Mouse (Mus musculus) forebrain, embryonic 13.5 days (tissue): Measurements from ENCODE around the gene Ncoa7. TPM values are rescaled to one million over a fixed set of nuclear protein-coding genes. Genes with fewer than 3 reads are reported as not detected.
"Not testable (repeated sequence)": the region's sequence is repeated elsewhere in the genome, so short reads cannot be mapped to it uniquely, and the experiment has no call there.

Experiments used
- ATAC-seq: fragments of 200-750 bp; cut with Nextera tagmentation; 2 replicates; pipeline ENCODE4 v1.8.0; 2017
- H3K27ac ChIP-seq: fragments of 300-500 bp; sonication (generic); 2 replicates; pipeline ENCODE4 v1.5.1; 2015; ENCODE audit warnings: inconsistent platforms, mild to moderate bottlenecking, moderate library complexity
- H3K27me3 ChIP-seq: fragments of 300-500 bp; sonication (generic); 2 replicates; pipeline ENCODE4 v1.6.1; 2015; ENCODE audit warnings: mild to moderate bottlenecking, inconsistent platforms
- H3K36me3 ChIP-seq: fragments of 300-500 bp; sonication (generic); 2 replicates; pipeline ENCODE4 v1.6.1; 2015; ENCODE audit warnings: mild to moderate bottlenecking, inconsistent platforms; ENCODE audit not compliant: poor library complexity, severe bottlenecking
- H3K4me1 ChIP-seq: fragments of 300-500 bp; sonication (generic); 2 replicates; pipeline ENCODE4 v1.6.1; 2015; ENCODE audit warnings: inconsistent platforms
- H3K4me2 ChIP-seq: fragments of 300-500 bp; sonication (generic); 2 replicates; pipeline ENCODE4 v1.6.1; 2015; ENCODE audit warnings: inconsistent platforms, mild to moderate bottlenecking, moderate library complexity
- H3K4me3 ChIP-seq: fragments of 300-500 bp; sonication (generic); 2 replicates; pipeline ENCODE4 v1.5.1; 2015; ENCODE audit warnings: mild to moderate bottlenecking, inconsistent platforms
- H3K9ac ChIP-seq: fragments of 300-500 bp; sonication (generic); 2 replicates; pipeline ENCODE4 v1.6.1; 2015; ENCODE audit warnings: mild to moderate bottlenecking, inconsistent platforms
- H3K9me3 ChIP-seq: fragments of 300-500 bp; sonication (generic); replicated peaks from 2 replicates; pipeline ENCODE4 v1.6.1; 2016; ENCODE audit warnings: inconsistent platforms
- WGBS: fragments of 180-500 bp; shearing (Covaris S2); methylation state at CpG from one replicate; pipeline ENCODE4 v1.1.7; 2015; 5-methylcytosine and 5-hydroxymethylcytosine counted together
- polyA plus RNA-seq: library from polyadenylated mRNA; unstranded; fragments of >200 nt; fragmentation: Nextera tagmentation; extraction: Ambion mirVana; gene quantifications from 2 replicates; pipeline ENCODE4 v1.2.1, GENCODE M21; 2015

Gene Ncoa7
- polyA plus RNA-seq, 1 experiment from 2014 or later, result 8.8 TPM

DNA sequence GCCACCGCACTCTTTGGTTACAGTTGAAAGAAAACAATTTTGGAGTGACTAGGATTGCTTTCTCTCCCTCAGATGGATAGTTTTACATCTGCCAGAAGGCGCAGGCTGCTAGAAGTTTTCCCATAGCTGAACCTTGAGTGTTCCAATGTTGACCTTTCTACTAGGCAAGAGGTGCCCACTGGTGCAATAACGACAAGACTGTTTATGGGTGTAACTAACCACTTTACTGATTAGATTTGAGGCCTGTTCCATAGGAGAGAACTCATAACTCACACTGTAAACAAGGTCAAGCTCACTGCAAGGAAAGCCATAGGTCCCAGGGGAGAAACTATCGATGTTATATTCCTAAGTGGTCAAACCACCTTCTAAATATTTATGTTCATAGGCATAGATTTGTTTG lies 119.7 kb downstream of the Ncoa7 start:
- Histone ChIP-seq H3K4me1 (no peaks in the 10 kb centered on the region), H3K9ac (no peak overlapping the region), H3K4me3 (no peak overlapping the region), H3K4me2 (no peak overlapping the region), H3K27ac (no peak overlapping the region), H3K9me3 (no peaks in the 10 kb centered on the region), H3K36me3 (peaks cover 5% of the 10 kb centered on the region; the same call in 1 of the 2 replicates), H3K27me3 (no peaks in the 10 kb centered on the region)
- 94% methylated on average over 4 of the region's 4 CpGs for WGBS
- ATAC-seq, result no peak

DNA sequence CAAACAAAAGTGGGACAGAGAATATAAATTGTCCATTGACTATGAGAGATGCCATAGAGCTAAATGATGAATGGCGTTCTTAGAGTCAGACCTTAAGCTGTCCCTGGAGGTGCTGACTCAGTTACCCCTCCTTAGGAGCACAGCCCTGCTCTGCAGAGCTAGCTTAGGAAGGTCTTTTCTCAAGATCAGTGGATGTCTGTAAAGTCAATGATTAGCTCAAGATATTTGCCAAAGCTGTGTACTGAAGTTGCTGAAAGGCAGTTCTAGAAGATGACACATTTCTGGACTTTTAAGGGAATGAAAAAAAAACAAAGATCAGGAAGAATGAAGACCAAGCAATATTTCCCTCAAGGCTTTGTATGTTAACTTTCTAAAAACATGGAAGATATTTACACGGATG lies 123.4 kb downstream of the Ncoa7 start:
- H3K27me3 ChIP-seq, result no peaks in the 10 kb centered on the region
- H3K4me1 ChIP-seq, result no peaks in the 10 kb centered on the region
- no peak overlapping the region for H3K27ac ChIP-seq
- no peak overlapping the region for H3K9ac ChIP-seq
- ATAC-seq, result no peak
- H3K4me2 ChIP-seq, result no peak overlapping the region
- WGBS, result 93% methylated on average over 2 of the region's 2 CpGs
- H3K4me3 ChIP-seq, result no peak overlapping the region
- H3K36me3 ChIP-seq, result no peaks in the 10 kb centered on the region; the same call in 1 of the 2 replicates
- no peaks in the 10 kb centered on the region for H3K9me3 ChIP-seq

DNA sequence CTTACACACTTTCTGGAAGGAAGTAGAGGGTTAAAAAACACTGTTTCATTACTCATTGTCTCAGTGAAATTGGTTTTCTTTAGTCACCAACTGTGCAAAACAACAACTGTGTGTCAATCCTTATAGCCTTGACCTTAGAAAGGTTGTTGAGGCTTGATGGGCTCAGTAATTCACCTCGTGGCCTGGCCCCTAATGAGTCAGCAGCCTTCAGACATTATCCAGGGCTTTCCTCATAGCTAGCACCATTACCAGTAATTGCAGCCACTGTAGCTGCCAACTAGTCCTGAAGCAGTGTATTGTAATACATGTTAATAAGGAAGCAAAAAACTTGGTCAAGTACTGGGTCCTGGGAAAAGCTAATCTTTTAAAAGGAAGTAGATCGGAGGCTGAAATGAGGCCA lies 125.1 kb downstream of the Ncoa7 start:
- 48% methylated on average over 2 of the region's 2 CpGs for WGBS
- Histone ChIP-seq H3K27me3 (no peaks in the 10 kb centered on the region), H3K36me3 (no peaks in the 10 kb centered on the region; the same call in 1 of the 2 replicates), H3K4me1 (no peaks in the 10 kb centered on the region), H3K4me3 (no peak overlapping the region), H3K9me3 (no peaks in the 10 kb centered on the region), H3K9ac (no peak overlapping the region), H3K4me2 (no peak overlapping the region), H3K27ac (no peak overlapping the region)
- ATAC-seq, result 0 out of 2 replicates have a peak, but pooled peaks have one; percentile 33

DNA sequence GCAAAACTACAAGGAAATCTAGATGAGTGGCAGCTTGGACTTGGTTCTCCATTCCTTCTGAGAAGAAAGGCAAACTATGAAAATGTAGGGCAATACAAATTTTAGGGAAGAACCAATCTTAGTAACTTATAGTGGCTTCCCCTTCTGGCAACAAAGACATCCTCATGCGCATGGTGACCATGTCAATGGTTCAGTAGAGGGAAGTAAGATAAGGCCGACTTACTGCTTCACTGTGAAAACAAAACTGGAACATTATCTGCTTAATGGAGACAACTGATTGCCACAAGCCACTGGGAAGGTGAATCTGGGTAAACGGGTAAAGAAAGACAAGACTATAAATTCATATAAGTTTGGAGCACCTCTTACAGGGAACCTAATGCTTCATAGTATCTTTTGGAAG lies 128.3 kb downstream of the Ncoa7 start:
- 91% methylated on average over 3 of the region's 3 CpGs for WGBS
- Histone ChIP-seq H3K36me3 (no peaks in the 10 kb centered on the region), H3K4me1 (no peaks in the 10 kb centered on the region), H3K9ac (no peak overlapping the region), H3K9me3 (no peaks in the 10 kb centered on the region), H3K4me2 (no peak overlapping the region), H3K27me3 (no peaks in the 10 kb centered on the region), H3K27ac (no peak overlapping the region), H3K4me3 (no peak overlapping the region)
- ATAC-seq, result no peak

DNA sequence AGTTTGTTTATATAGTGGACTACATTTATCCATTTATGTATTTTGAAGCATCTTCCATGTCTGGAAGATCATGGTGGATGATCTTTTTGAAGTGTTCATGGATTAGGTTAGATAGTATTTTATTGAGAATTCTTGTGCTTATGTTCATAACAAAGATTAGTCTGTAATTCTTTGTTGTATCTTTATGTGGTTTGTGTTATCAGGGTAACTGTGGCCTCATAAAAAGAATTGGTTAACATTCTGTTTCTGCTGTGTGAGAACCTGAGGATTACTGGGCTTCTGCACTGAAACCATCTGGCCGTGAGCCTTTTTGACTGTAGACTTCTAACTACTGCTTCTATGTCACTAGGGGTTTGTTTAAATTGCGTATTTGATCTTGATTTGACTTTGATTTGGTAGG lies 136.5 kb downstream of the Ncoa7 start:
- Histone ChIP-seq H3K4me1 (no peaks in the 10 kb centered on the region), H3K9ac (no peak overlapping the region), H3K4me2 (no peak overlapping the region), H3K9me3 (no peaks in the 10 kb centered on the region), H3K27me3 (no peaks in the 10 kb centered on the region), H3K27ac (no peak overlapping the region), H3K36me3 (0 out of 2 replicates have a peak, but pooled peaks cover under 1% of the 10 kb centered on the region), H3K4me3 (no peak overlapping the region)
- 95% methylated on average over 2 of the region's 2 CpGs for WGBS
- ATAC-seq, result no peak

DNA sequence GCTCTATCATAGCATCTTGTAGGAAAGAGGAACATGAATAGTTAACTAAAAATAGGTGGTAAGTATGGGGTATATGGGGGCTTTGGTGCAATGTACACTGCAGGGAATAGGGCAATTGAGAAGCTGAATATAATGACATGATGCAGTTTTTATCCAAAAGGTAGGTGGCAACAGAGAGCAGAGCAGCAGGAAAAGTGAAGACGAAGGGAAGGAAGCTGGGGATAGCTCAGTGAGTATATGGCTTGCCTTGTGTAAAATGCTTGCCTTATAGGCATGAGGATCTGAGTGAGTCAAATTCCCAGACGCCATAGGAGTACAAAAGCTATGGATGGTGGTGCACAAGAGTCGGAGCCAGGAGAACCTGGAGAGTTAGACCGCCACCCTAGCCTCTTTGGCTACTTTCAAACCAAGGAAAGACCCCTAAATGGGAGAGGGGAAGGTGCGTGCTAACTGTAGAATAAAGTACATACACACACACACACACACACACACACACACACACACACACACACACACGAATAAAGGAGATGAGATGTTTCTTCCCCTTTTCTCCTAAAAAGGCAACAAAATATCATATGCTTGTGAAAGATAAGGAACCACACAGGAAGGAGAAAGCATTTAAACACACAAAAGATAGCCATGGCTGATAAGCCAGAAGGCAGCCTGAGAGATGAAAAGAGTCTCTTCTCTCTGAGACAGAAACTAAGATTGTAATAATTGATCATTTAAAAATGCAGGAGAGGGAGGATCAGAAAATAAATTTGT lies 142.4 kb downstream of the Ncoa7 start:
- Histone ChIP-seq H3K4me2 (no peak overlapping the region), H3K4me1 (no peaks in the 10 kb centered on the region), H3K9me3 (no peaks in the 10 kb centered on the region), H3K27ac (no peak overlapping the region), H3K9ac (no peak overlapping the region), H3K27me3 (no peaks in the 10 kb centered on the region), H3K4me3 (no peak overlapping the region), H3K36me3 (peaks cover 19% of the 10 kb centered on the region; the same call in 1 of the 2 replicates)
- ATAC-seq, result no peak
- WGBS, result 87% methylated on average over 6 of the region's 6 CpGs

DNA sequence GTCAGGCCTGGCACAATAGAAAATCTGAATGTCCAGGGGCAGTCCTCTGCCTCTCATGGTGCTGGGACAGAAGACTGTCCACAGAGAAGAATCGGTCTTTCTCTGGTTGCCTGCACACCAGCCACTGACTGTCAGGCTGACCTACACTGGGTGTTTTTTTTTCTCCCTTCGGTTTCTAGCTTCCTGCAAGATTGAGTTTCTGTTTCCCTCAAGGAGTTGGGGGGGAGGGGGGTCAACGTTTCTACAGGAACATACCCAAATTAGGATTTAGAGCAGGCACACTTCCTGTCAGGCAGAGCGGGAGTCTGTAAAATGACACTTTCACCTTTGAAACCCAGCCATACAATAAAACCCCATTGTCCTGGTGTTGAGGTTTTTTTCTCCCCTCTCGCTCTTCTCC lies 147.5 kb downstream of the Ncoa7 start:
- Histone ChIP-seq H3K27me3 (no peaks in the 10 kb centered on the region), H3K4me2 (no peak overlapping the region), H3K9ac (no peak overlapping the region), H3K36me3 (peaks cover 28% of the 10 kb centered on the region), H3K4me1 (peaks cover 3% of the 10 kb centered on the region; the same call in 1 of the 2 replicates), H3K27ac (no peak overlapping the region), H3K4me3 (no peak overlapping the region), H3K9me3 (no peaks in the 10 kb centered on the region)
- 16% methylated on average over 5 of the region's 5 CpGs for WGBS
- ATAC-seq, result no peak

DNA sequence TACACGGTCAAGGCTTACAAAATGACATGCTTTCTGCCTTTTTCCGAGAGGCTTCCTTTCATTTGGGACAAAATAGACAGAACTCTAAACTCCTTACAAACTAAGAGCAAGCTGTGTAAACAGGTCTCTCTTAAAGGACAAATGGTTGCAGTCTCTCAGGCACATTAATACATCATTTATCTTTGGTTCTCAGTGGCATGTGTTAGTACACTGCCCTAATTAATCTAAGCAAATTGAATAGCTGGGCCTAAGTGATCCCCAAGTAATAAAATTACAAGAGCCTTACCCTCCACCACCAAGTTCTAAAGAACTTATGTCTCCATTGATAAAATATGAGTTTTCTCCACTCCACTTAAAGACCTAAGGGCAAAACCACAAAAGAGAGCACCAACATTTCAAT lies 155.4 kb downstream of the Ncoa7 start:
- 61% methylated on average over 2 of the region's 2 CpGs for WGBS
- Histone ChIP-seq H3K27ac (no peak overlapping the region), H3K36me3 (peaks cover 8% of the 10 kb centered on the region), H3K27me3 (no peaks in the 10 kb centered on the region), H3K9ac (no peak overlapping the region), H3K4me1 (no peaks in the 10 kb centered on the region), H3K4me2 (no peak overlapping the region), H3K9me3 (no peaks in the 10 kb centered on the region), H3K4me3 (no peak overlapping the region)
- no peak for ATAC-seq

DNA sequence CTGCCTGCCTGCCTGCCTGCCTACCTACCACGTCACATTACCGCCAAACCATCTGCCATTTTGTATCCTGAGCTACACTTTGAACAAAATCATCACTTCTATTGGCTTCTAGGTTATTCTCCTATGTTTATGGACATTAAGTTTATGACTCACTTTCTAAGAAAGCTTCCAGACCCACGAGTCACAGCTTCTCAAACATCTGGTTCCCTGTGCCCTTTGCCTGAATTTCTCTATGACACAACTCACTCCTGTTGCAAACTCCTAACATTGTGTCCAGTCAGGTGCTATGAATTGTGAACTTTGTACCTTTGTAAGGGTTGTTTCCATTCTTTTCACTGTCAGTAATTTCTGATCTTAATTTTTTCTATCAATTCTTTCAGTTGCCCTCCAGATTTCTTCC lies 164.9 kb downstream of the Ncoa7 start:
- WGBS, result 90% methylated on average over 3 of the region's 3 CpGs
- no peaks in the 10 kb centered on the region for H3K4me1 ChIP-seq
- no peak overlapping the region for H3K4me3 ChIP-seq

DNA sequence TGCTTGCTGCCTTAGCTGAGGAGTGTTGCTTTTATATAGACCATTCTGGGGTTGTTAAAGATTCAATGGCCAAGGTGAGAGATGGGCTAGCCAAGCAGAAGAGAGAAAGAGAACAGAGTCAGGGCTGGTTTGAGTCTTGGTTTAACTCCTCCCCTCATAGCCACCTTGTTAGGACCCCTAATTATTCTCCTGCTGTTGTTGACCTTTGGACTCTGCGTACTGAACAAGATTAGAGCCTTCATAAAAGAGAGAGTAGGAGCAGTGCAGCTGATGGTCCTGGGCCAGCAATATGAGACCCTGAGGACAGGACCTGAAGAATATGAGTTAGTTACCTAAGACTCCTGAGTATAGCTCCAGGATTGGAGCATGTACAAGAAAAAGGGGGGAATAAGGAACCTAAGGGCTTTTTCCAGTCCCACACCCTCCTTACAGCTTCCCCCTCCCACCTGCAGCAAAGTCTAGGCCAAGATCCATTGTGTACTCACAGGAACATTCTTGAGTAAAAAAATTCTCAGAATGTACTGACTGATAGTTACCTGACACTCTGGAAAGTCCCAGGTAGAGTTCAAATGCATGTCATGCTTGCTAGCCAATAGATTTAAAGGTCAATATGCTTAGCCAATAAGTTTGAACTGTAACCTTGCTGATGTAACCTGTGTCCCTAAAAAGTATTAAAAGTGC lies 166.5 kb downstream of the Ncoa7 start:
- not testable (repeated sequence) for H3K36me3 ChIP-seq, H3K9me3 ChIP-seq, H3K9ac ChIP-seq, ATAC-seq, H3K4me2 ChIP-seq, H3K4me1 ChIP-seq, H3K27ac ChIP-seq, H3K4me3 ChIP-seq, H3K27me3 ChIP-seq
- WGBS, result 82% methylated on average over 1 of the region's 1 CpGs

More for the DNA sequence above, 164.9 kb downstream of the Ncoa7 start:
- H3K9ac ChIP-seq, result no peak overlapping the region
- ATAC-seq, result no peak
- no peaks in the 10 kb centered on the region for H3K9me3 ChIP-seq
- H3K27ac ChIP-seq, result no peak overlapping the region
- H3K4me2 ChIP-seq, result no peak overlapping the region
- no peaks in the 10 kb centered on the region for H3K27me3 ChIP-seq
- H3K36me3 ChIP-seq, result no peaks in the 10 kb centered on the region

DNA sequence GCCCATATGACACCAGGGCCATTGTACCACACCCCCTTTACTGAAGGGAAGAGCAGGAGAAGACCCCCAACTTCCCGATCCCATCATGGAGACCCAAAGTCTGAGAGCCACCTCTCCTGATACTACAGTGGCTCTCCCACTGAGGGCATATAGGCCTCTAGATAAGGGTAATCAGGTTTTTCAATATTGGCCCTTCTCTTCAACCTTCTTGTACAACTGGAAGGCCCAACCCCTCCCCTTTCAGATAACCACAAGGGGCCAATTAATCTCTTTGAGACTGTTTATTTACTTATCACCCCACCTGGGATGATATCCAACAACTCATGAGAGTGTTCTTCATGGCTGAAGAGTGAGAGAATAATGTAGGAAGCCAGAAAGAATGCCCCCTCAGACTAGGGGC lies 170.4 kb downstream of the Ncoa7 start:
- WGBS, result 92% methylated on average over 1 of the region's 1 CpGs
- H3K9me3 ChIP-seq, result no peaks in the 10 kb centered on the region
- no peak overlapping the region for H3K9ac ChIP-seq
- no peak overlapping the region for H3K4me2 ChIP-seq
- no peaks in the 10 kb centered on the region for H3K4me1 ChIP-seq
- no peak for ATAC-seq
- no peaks in the 10 kb centered on the region for H3K27me3 ChIP-seq
- H3K36me3 ChIP-seq, result no peaks in the 10 kb centered on the region
- H3K4me3 ChIP-seq, result no peak overlapping the region
- H3K27ac ChIP-seq, result no peak overlapping the region

DNA sequence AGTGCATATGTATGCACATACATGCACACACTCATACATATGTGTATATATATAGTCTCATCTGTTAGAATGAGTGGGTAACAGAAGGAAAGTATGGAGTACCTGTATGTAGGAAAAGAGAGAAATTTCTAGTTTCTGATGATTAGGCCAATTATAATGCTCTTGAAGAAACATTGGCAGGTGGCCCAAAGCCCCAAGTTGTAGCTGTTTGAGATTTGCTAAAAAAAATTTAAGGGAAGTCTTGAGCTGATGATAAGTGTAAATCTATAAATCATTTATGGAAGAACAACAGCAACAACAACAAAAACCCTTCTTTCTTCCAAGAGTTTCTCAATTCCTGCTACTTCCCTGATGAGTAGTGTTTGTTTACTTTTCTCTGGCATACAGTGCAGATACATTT lies 173.1 kb downstream of the Ncoa7 start:
- no peaks in the 10 kb centered on the region for H3K4me1 ChIP-seq
- H3K27ac ChIP-seq, result no peak overlapping the region
- no peak overlapping the region for H3K4me2 ChIP-seq
- H3K9me3 ChIP-seq, result no peaks in the 10 kb centered on the region
- no peaks in the 10 kb centered on the region for H3K36me3 ChIP-seq
- H3K9ac ChIP-seq, result no peak overlapping the region
- ATAC-seq, result no peak
- no peaks in the 10 kb centered on the region for H3K27me3 ChIP-seq
- no peak overlapping the region for H3K4me3 ChIP-seq
